In the genomic region with DNA sequence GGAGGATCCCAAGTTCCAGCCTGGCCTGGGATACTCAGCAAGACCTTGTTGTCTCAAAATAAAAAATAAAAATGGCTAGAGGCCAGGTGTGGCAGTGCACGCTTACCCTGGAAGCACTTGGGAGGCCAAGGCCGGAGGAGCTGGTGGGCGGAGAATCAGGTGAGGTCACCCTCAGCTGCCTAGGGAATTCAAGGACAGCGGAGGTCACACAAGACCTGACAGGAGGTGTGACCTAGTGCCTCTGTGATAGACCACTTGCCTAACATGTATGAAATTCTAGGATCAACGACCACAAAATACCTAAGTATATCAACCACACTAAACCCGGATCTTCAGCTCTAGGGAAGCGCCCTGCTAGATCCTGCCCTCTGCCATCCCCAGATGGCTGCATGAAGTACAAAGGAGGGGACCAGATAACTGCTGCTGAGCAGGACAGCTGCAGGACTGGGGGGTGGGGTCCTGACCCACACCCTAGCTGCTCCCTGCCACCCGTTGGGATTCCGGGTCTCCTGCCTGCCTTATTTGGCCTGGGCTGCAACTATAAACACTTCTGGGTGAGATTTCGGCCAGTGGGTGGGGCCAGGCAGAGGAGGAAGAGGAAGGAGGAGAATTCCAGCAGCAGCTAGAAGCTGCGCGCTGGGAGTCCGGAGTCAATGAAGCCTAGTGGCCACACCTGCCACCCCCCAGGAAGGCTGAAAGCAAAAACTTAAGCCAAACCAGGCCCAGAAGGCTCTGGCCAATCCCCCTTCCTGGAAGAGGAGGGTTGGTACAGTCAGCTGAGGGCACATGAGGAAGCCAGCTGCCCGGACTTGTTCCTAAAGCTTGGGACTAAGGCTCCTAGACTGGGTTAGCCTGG, we compare ENCODE assay signal across 8 mouse cellular contexts. TPM values are rescaled to one million over a fixed set of nuclear protein-coding genes. Genes with fewer than 3 reads are reported as not detected.
DNase-seq lines count a peak whose midpoint lies in the region; ATAC-seq and TF ChIP-seq lines count a peak whose summit lies in the region.

No protein-coding gene starts in this region.

- H3K9me3 ChIP-seq in E14TG2a.4 (ENCODE audit: low read length): no peaks in the 10 kb centered on the region
- H3K9me3 ChIP-seq in liver, postnatal 0 days (ENCODE audit: low read length): no peaks in the 10 kb centered on the region
- no peaks in the 10 kb centered on the region for H3K9me3 ChIP-seq in neural tube, embryonic 15.5 days (replicated peaks)

- H3K36me3 ChIP-seq in E14TG2a.4 (ENCODE audit: insufficient read depth, low read length): peaks cover 38% of the 10 kb centered on the region
- no peaks in the 10 kb centered on the region for H3K36me3 ChIP-seq in liver, postnatal 0 days (replicated peaks; ENCODE audit: insufficient read depth, low read length)
- H3K36me3 ChIP-seq in neural tube, embryonic 15.5 days: no peaks in the 10 kb centered on the region

- peaks cover 92% of the 10 kb centered on the region for H3K4me1 ChIP-seq in E14TG2a.4 (replicated peaks; ENCODE audit: low read depth, low read length)
- H3K4me1 ChIP-seq in liver, postnatal 0 days (ENCODE audit: insufficient read depth): peaks cover 41% of the 10 kb centered on the region
- H3K4me1 ChIP-seq in neural tube, embryonic 15.5 days: peaks cover 30% of the 10 kb centered on the region

- 53% methylated on average over 14 of the region's 14 CpGs for WGBS in liver, postnatal 0 days (ENCODE audit: insufficient replicate concordance)
- WGBS in neural tube, embryonic 15.5 days: 57% methylated on average over 14 of the region's 14 CpGs

- TF ChIP-seq CTCF in E14TG2a.4 (conservative IDR thresholded peaks at IDR 0.05; ENCODE audit: low read length): no peak
- no peak for TF ChIP-seq CTCF in liver, postnatal 0 days (IDR thresholded peaks at IDR 0.05; ENCODE audit: low read depth)

- DNase-seq in ZHBTc4 (ENCODE audit: low read depth, low spot score): peak; percentile 96
- peak; percentile 76 to 90 for DNase-seq in heart, adult 18-20 months
- peak; percentile 95 for DNase-seq in kidney, adult 11 months
- DNase-seq in liver, postnatal 0 days: no peak
- DNase-seq in thymus, postnatal 0 days (ENCODE audit: low spot score): no peak
- no peak for DNase-seq in left cerebral cortex, adult 8-10 months (ENCODE audit: low spot score in 2 of 2)

- TF ChIP-seq EP300 in liver, postnatal 0 days (IDR thresholded peaks at IDR 0.05; ENCODE audit: low read depth): no peak

- no peaks in the 10 kb centered on the region for H3K27me3 ChIP-seq in E14TG2a.4 (ENCODE audit: insufficient read depth, low read length)
- H3K27me3 ChIP-seq in liver, postnatal 0 days (ENCODE audit: insufficient read depth, low read length): no peaks in the 10 kb centered on the region
- H3K27me3 ChIP-seq in neural tube, embryonic 15.5 days (replicated peaks): peaks cover 6% of the 10 kb centered on the region; the same call in 1 of the 2 replicates

- no peak for ATAC-seq in liver, postnatal 0 days
- ATAC-seq in neural tube, embryonic 15.5 days (ENCODE audit: low FRiP score): no peak

- peak overlapping the region; percentile 19; the same call in 1 of the 2 replicates for H3K27ac ChIP-seq in liver, postnatal 0 days (ENCODE audit: low read depth)
- H3K27ac ChIP-seq in neural tube, embryonic 15.5 days (replicated peaks): peak overlapping the region; percentile 54

- H3K4me2 ChIP-seq in liver, postnatal 0 days (ENCODE audit: low read depth, low read length): peak overlapping the region; percentile 6; the same call in 1 of the 2 replicates
- peak overlapping the region; percentile 42 for H3K4me2 ChIP-seq in neural tube, embryonic 15.5 days

- no peak overlapping the region for H3K9ac ChIP-seq in liver, postnatal 0 days (replicated peaks)
- peak overlapping the region; percentile 38; the same call in 1 of the 2 replicates for H3K9ac ChIP-seq in neural tube, embryonic 15.5 days (replicated peaks)

- H3K4me3 ChIP-seq in E14TG2a.4 (replicated peaks; ENCODE audit: low read length): peak overlapping the region; percentile 73
- no peak overlapping the region for H3K4me3 ChIP-seq in liver, postnatal 0 days (ENCODE audit: low read depth, low read length)
- H3K4me3 ChIP-seq in neural tube, embryonic 15.5 days (replicated peaks): no peak overlapping the region

RNA-seq across cellular contexts. Expression of gene Piezo1, which starts 28.1 kb away (rescaled TPM):
- 10 to 100 TPM; 11.4 to 13.3 TPM for total RNA-seq in heart, adult 18-20 months (2021)
- 2.6 and 3.4 TPM in 2 replicates for polyA plus RNA-seq in liver, postnatal 0 days (2015; fragmentation: Nextera tagmentation; extraction: Ambion mirVana)
- 2.1 and 5.1 TPM in 2 replicates for polyA plus RNA-seq in neural tube, embryonic 15.5 days (2015; fragmentation: Nextera tagmentation; extraction: Ambion mirVana)
- polyA plus RNA-seq in thymus, postnatal 0 days (2015; fragmentation: Nextera tagmentation; extraction: Ambion mirVana): 5.2 and 6.9 TPM in 2 replicates
- total RNA-seq in left cerebral cortex, adult 8-10 months (2022): 1 to 10 TPM; 5.6 to 6.7 (median 6.1) TPM

RNA-seq across cellular contexts. Expression of gene Cdt1, which starts 44.8 kb away (rescaled TPM):
- 1 to 10 TPM; 2.5 to 2.8 TPM for total RNA-seq in heart, adult 18-20 months (2021)
- 19.8 and 23.7 TPM in 2 replicates for polyA plus RNA-seq in liver, postnatal 0 days (2015; fragmentation: Nextera tagmentation; extraction: Ambion mirVana)
- polyA plus RNA-seq in neural tube, embryonic 15.5 days (2015; fragmentation: Nextera tagmentation; extraction: Ambion mirVana): 6.8 and 15.4 TPM in 2 replicates
- polyA plus RNA-seq in thymus, postnatal 0 days (2015; fragmentation: Nextera tagmentation; extraction: Ambion mirVana): 50.6 and 51.1 TPM in 2 replicates
- 1 to 10 TPM; 4.1 to 5.0 (median 4.4) TPM for total RNA-seq in left cerebral cortex, adult 8-10 months (2022)

RNA-seq across cellular contexts. Expression of gene Ctu2, which starts 47.1 kb away (rescaled TPM):
- 1 to 10 TPM; 5.8 to 8.0 TPM for total RNA-seq in heart, adult 18-20 months (2021)
- 17.8 and 20.9 TPM in 2 replicates for polyA plus RNA-seq in liver, postnatal 0 days (2015; fragmentation: Nextera tagmentation; extraction: Ambion mirVana)
- polyA plus RNA-seq in neural tube, embryonic 15.5 days (2015; fragmentation: Nextera tagmentation; extraction: Ambion mirVana): 66.2 and 80.2 TPM in 2 replicates
- 72.9 and 75.3 TPM in 2 replicates for polyA plus RNA-seq in thymus, postnatal 0 days (2015; fragmentation: Nextera tagmentation; extraction: Ambion mirVana)
- 10 to 100 TPM; 21.3 to 27.5 (median 22.6) TPM for total RNA-seq in left cerebral cortex, adult 8-10 months (2022)

RNA-seq across cellular contexts. Expression of gene Rnf166, which starts 47.2 kb away (rescaled TPM):
- total RNA-seq in heart, adult 18-20 months (2021): 10 to 100 TPM; 42.1 to 51.7 TPM
- 18.5 and 18.9 TPM in 2 replicates for polyA plus RNA-seq in liver, postnatal 0 days (2015; fragmentation: Nextera tagmentation; extraction: Ambion mirVana)
- polyA plus RNA-seq in neural tube, embryonic 15.5 days (2015; fragmentation: Nextera tagmentation; extraction: Ambion mirVana): 34.9 and 36.8 TPM in 2 replicates
- 98.0 and 108 TPM in 2 replicates for polyA plus RNA-seq in thymus, postnatal 0 days (2015; fragmentation: Nextera tagmentation; extraction: Ambion mirVana)
- 10 to 100 TPM; 33.2 to 39.7 (median 37.7) TPM for total RNA-seq in left cerebral cortex, adult 8-10 months (2022)

RNA-seq across cellular contexts. Expression of gene Aprt, which starts 53.7 kb away (rescaled TPM):
- total RNA-seq in heart, adult 18-20 months (2021): 10 to 100 TPM; 40.8 to 42.7 TPM
- polyA plus RNA-seq in liver, postnatal 0 days (2015; fragmentation: Nextera tagmentation; extraction: Ambion mirVana): 223 and 249 TPM in 2 replicates
- 189 and 207 TPM in 2 replicates for polyA plus RNA-seq in neural tube, embryonic 15.5 days (2015; fragmentation: Nextera tagmentation; extraction: Ambion mirVana)
- 173 and 174 TPM in 2 replicates for polyA plus RNA-seq in thymus, postnatal 0 days (2015; fragmentation: Nextera tagmentation; extraction: Ambion mirVana)
- 10 to 100 TPM; 52.8 to 60.2 (median 57.6) TPM for total RNA-seq in left cerebral cortex, adult 8-10 months (2022)

Comparison
In these comparisons a context has a peak if more than half of its experiments do, and no peak if none do; other contexts are left out.
1. DNase-seq: peak in ZHBTc4 (single experiment), heart, adult 18-20 months (2 of 2) and kidney, adult 11 months (single experiment); none in liver, postnatal 0 days (single experiment), thymus, postnatal 0 days (single experiment) and left cerebral cortex, adult 8-10 months (0 of 2).